Mouse (Mus musculus) stomach, embryonic 16.5 days (tissue): ENCODE measurements around the gene Kyat1. TPM values are rescaled to one million over a fixed set of nuclear protein-coding genes. Genes with fewer than 3 reads are reported as not detected.
A peak's percentile ranks its signal among the peaks of the same experiment; 100 is the strongest.

ENCODE experiments used
- ATAC-seq: fragments of 200-750 bp; cut with Nextera tagmentation; 2 replicates; pipeline ENCODE4 v1.8.0; 2017; ENCODE audit warnings: moderate number of reproducible peaks, moderate TSS enrichment; ENCODE audit not compliant: insufficient read depth, low FRiP score
- H3K27ac ChIP-seq: fragments of 300-500 bp; sonication (generic); 2 replicates; pipeline ENCODE4 v1.5.1; 2014; ENCODE audit warnings: low read length
- H3K27me3 ChIP-seq: fragments of 300-500 bp; sonication (generic); 2 replicates; pipeline ENCODE4 v1.6.1; 2014; ENCODE audit warnings: low read length, control low read depth, mixed read lengths; ENCODE audit not compliant: control insufficient read depth, insufficient read depth
- H3K36me3 ChIP-seq: fragments of 300-500 bp; sonication (generic); 2 replicates; pipeline ENCODE4 v1.6.1; 2014; ENCODE audit warnings: low read length; ENCODE audit not compliant: control insufficient read depth, insufficient read depth
- H3K4me1 ChIP-seq: fragments of 300-500 bp; sonication (generic); 2 replicates; pipeline ENCODE4 v1.6.1; 2014; ENCODE audit warnings: low read length, control low read depth, mixed read lengths; ENCODE audit not compliant: control insufficient read depth, insufficient read depth
- H3K4me2 ChIP-seq: fragments of 300-500 bp; sonication (generic); 2 replicates; pipeline ENCODE4 v1.6.1; 2014; ENCODE audit warnings: low read depth, low read length, mixed read lengths
- H3K4me3 ChIP-seq: fragments of 300-500 bp; sonication (generic); replicated peaks from 2 replicates; pipeline ENCODE4 v1.5.1; 2014; ENCODE audit warnings: mild to moderate bottlenecking, low read length
- H3K9ac ChIP-seq: fragments of 300-500 bp; sonication (generic); 2 replicates; pipeline ENCODE4 v1.6.1; 2014; ENCODE audit warnings: low read length
- H3K9me3 ChIP-seq: fragments of 300-500 bp; sonication (generic); replicated peaks from 2 replicates; pipeline ENCODE4 v1.6.1; 2016; ENCODE audit warnings: low read length, control low read depth; ENCODE audit not compliant: control insufficient read depth
- WGBS: fragments of 180-500 bp; shearing (Covaris S2); extraction: QIAGEN DNeasy Blood & Tissue Kit; methylation state at CpG from one replicate; pipeline ENCODE4 v1.1.7; 2014; 5-methylcytosine and 5-hydroxymethylcytosine counted together
- polyA plus RNA-seq: library from polyadenylated mRNA; unstranded; fragments of >200 nt; fragmentation: Nextera tagmentation; extraction: Ambion mirVana; gene quantifications from 2 replicates; pipeline ENCODE4 v1.2.1, GENCODE M21; 2015

The Kyat1 gene
- polyA plus RNA-seq, 1 experiment from 2014 or later, result 25.8 TPM

DNA sequence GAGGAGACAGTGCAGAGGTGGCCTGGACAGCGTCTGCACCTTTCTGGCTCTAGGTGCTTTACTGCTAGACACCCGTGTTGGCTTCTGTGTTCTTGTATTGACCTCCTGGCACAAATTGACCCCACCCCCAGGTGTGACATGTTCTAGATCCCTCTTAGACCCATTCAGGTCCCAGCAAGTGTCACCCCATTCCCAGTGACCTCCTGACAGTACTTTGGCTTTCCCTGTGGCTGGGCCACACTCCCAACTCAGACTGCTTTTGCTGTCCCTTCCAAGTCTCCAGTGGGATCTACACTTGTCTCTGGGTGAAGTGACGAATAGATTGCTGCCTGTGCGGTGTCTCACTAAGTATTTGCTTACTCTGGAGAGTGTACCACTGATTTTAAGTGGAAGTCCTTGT, 1.8 kb upstream of the Kyat1 start:
- H3K27me3 ChIP-seq, result no peaks in the 10 kb centered on the region
- no peak for ATAC-seq
- H3K9ac ChIP-seq, result no peak overlapping the region

GRCm38 (mm10) chr2:30205255-30205628, 405 bp downstream of the Kyat1 start:
- Histone ChIP-seq H3K4me1 (peaks cover 12% of the 10 kb centered on the region), H3K27ac (peak overlapping the region; percentile 90), H3K4me2 (peak overlapping the region; percentile 65), H3K9ac (peak overlapping the region; percentile 75), H3K27me3 (no peaks in the 10 kb centered on the region), H3K36me3 (no peaks in the 10 kb centered on the region), H3K9me3 (no peaks in the 10 kb centered on the region), H3K4me3 (peak overlapping the region; percentile 72)
- ATAC-seq, result peak; percentile 81
- WGBS, result 1% methylated on average over 13 of the region's 13 CpGs

More for the DNA sequence above, 1.8 kb upstream of the Kyat1 start:
- Histone ChIP-seq H3K4me2 (no peak overlapping the region), H3K9me3 (no peaks in the 10 kb centered on the region), H3K4me3 (no peak overlapping the region), H3K27ac (no peak overlapping the region), H3K4me1 (peaks cover 12% of the 10 kb centered on the region), H3K36me3 (no peaks in the 10 kb centered on the region)
- WGBS, result 79% methylated on average over 4 of the region's 4 CpGs

DNA sequence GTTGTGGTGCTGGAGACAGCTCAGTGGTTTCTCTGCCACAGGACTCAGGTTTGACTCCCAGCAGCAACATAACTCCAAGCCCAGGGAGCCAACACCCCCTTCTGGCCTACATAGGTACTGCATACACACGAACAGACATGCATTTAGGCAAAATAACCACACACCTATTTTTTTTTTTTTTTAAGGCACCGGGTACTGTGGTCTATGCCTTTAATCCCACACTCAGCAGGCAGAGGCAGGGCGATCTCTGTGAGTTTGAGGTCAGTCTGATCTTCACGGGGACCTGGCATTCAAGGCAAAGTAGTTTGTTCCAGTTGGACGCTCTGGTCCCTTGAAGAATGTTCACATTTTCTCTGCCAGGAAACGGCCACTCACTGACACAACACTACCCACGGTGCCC, 2.2 kb downstream of the Kyat1 start:
- no peaks in the 10 kb centered on the region for H3K36me3 ChIP-seq
- H3K4me2 ChIP-seq, result no peak overlapping the region
- no peak overlapping the region for H3K4me3 ChIP-seq
- no peaks in the 10 kb centered on the region for H3K9me3 ChIP-seq
- no peak for ATAC-seq
- no peak overlapping the region for H3K27ac ChIP-seq
- WGBS, result 74% methylated on average over 7 of the region's 7 CpGs
- no peak overlapping the region for H3K9ac ChIP-seq
- H3K4me1 ChIP-seq, result peaks cover 12% of the 10 kb centered on the region
- no peaks in the 10 kb centered on the region for H3K27me3 ChIP-seq

DNA sequence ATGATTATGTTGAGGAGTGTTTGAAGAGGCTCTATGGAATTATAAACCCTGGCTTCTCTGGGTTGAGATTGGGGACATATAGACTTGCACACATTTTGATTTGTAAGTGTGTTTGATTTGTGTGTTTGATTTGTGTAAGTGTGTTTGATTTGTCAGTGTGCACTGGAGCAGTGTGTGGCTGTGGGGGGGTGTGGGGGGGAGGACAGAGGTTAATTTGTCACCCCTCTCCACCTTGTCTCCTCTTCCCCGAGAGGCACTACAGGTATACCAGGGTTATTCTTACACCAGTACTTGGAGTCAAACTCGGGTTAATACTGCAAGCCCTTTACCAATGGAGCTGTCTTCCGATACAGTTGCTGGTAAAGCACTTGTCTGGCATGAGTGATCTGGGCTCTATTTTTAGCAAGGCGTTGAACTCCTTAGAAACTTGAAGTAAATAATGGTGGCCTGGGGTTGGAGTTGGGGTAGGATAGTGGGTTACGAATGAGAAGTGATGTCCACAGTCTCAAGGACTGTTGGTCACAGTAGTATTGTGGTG, 5.2 kb downstream of the Kyat1 start:
- Histone ChIP-seq H3K4me2 (no peak overlapping the region), H3K36me3 (no peaks in the 10 kb centered on the region), H3K9me3 (no peaks in the 10 kb centered on the region), H3K27ac (peak overlapping the region; percentile 84), H3K4me1 (peaks cover 7% of the 10 kb centered on the region), H3K9ac (no peak overlapping the region), H3K4me3 (no peak overlapping the region), H3K27me3 (no peaks in the 10 kb centered on the region)
- 56% methylated on average over 5 of the region's 5 CpGs for WGBS
- ATAC-seq, result no peak

GRCm38 (mm10) chr2:30199984-30200383, 5.7 kb downstream of the Kyat1 start:
- 30% methylated on average over 1 of the region's 1 CpGs for WGBS
- no peak overlapping the region for H3K4me3 ChIP-seq
- ATAC-seq, result peak; percentile 81
- no peak overlapping the region for H3K4me2 ChIP-seq
- no peak overlapping the region for H3K9ac ChIP-seq
- no peaks in the 10 kb centered on the region for H3K27me3 ChIP-seq
- peak overlapping the region; percentile 84 for H3K27ac ChIP-seq
- peaks cover 7% of the 10 kb centered on the region for H3K4me1 ChIP-seq
- H3K36me3 ChIP-seq, result no peaks in the 10 kb centered on the region
- H3K9me3 ChIP-seq, result no peaks in the 10 kb centered on the region

DNA sequence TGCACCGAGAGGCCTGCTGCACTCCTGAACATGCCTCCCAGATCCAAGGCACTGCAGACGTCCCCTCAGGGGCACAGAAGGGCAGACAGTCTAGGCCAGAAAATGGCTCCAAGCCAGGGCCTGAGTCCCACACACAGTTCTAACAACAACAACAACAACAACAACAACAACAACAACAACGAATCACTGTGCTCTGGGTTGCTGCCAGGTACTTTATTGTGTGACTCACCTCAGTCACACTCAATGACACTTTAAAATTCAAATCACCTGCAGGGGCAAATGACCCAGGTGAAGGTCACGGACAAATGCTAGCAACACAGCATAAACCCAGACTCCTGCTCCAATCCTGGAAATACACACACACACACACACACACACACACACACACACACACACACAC, 7.6 kb downstream of the Kyat1 start:
- Histone ChIP-seq H3K36me3 (no peaks in the 10 kb centered on the region), H3K4me1 (no peaks in the 10 kb centered on the region), H3K27ac (no peak overlapping the region), H3K27me3 (no peaks in the 10 kb centered on the region), H3K4me2 (no peak overlapping the region), H3K4me3 (no peak overlapping the region), H3K9ac (no peak overlapping the region), H3K9me3 (no peaks in the 10 kb centered on the region)
- 62% methylated on average over 4 of the region's 4 CpGs for WGBS
- ATAC-seq, result no peak

GRCm38 (mm10) chr2:30194656-30195055, 11.0 kb downstream of the Kyat1 start:
- H3K4me2 ChIP-seq, result no peak overlapping the region
- no peak overlapping the region for H3K9ac ChIP-seq
- H3K27ac ChIP-seq, result no peak overlapping the region
- no peak overlapping the region for H3K4me3 ChIP-seq
- no peak for ATAC-seq
- WGBS, result 79% methylated on average over 3 of the region's 3 CpGs
- no peaks in the 10 kb centered on the region for H3K27me3 ChIP-seq
- H3K36me3 ChIP-seq, result no peaks in the 10 kb centered on the region
- no peaks in the 10 kb centered on the region for H3K4me1 ChIP-seq
- H3K9me3 ChIP-seq, result no peaks in the 10 kb centered on the region

- ATAC-seq, result no peak
- Histone ChIP-seq H3K27ac (no peak overlapping the region), H3K36me3 (no peaks in the 10 kb centered on the region), H3K9me3 (no peaks in the 10 kb centered on the region), H3K4me2 (no peak overlapping the region), H3K4me3 (no peak overlapping the region), H3K27me3 (no peaks in the 10 kb centered on the region), H3K4me1 (no peaks in the 10 kb centered on the region), H3K9ac (no peak overlapping the region)
- 78% methylated on average over 12 of the region's 12 CpGs for WGBS
Observed at GRCm38 (mm10) chr2:30191790-30192580, 13.7 kb downstream of the Kyat1 start.

DNA sequence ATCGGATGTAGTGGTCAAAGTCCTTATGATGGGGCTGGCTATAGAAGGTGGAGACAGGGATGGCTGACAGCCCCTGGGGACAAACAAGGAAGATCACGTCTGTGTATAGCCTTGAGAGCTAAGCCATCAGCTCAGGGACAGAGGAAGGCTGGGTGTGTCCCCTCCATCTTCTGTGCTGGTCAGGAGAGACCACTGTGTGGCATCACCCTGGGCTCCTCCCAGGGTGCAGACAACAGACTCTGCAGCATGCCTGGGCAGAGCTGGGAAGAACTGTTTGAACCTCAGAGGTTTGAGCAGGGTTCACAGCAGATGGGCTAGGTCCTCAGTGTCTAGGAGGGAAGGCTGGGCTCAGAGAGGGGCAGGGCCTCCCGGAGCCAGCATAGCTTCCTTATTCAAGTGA, 20.0 kb downstream of the Kyat1 start:
- H3K4me3 ChIP-seq, result no peak overlapping the region
- H3K27me3 ChIP-seq, result no peaks in the 10 kb centered on the region
- 74% methylated on average over 3 of the region's 3 CpGs for WGBS
- H3K4me1 ChIP-seq, result no peaks in the 10 kb centered on the region
- ATAC-seq, result 0 out of 2 replicates have a peak, but pooled peaks have one; percentile 10
- 0 out of 2 replicates have a peak, but pooled peaks cover 5% of the 10 kb centered on the region for H3K9me3 ChIP-seq
- no peak overlapping the region for H3K27ac ChIP-seq
- no peak overlapping the region for H3K4me2 ChIP-seq
- no peak overlapping the region for H3K9ac ChIP-seq
- H3K36me3 ChIP-seq, result no peaks in the 10 kb centered on the region
